Mouse (Mus musculus) thymus, postnatal 0 days (tissue): ENCODE data around the gene Jchain. TPM values are rescaled to one million over a fixed set of nuclear protein-coding genes. Genes with fewer than 3 reads are reported as not detected.

Experiments
- DNase-seq: peaks from one replicate; pipeline ENCODE4 v3.0.0-alpha.2; 2015; ENCODE audit warnings: low spot score
- polyA plus RNA-seq: library from polyadenylated mRNA; unstranded; fragments of >200 nt; fragmentation: Nextera tagmentation; extraction: Ambion mirVana; gene quantifications from 2 replicates; pipeline ENCODE4 v1.2.1, GENCODE M21; 2015

Jchain gene
- polyA plus RNA-seq, 1 experiment from 2014 or later: 0.42 TPM

- DNase-seq: no peak
These were observed 3.2 kb upstream of the Jchain start for GRCm38 (mm10) chr5:88530908-88531307.

GRCm38 (mm10) chr5:88519232-88519631 is 8.5 kb downstream of the Jchain start:
- peak; percentile 57 for DNase-seq

- no peak for DNase-seq
These were observed 18.7 kb downstream of the Jchain start for GRCm38 (mm10) chr5:88508990-88509389.

GRCm38 (mm10) chr5:88508555-88508954 is 19.1 kb downstream of the Jchain start:
- DNase-seq: no peak

- peak; percentile 67 for DNase-seq
These were observed 27.9 kb downstream of the Jchain start for GRCm38 (mm10) chr5:88499781-88500180.

- DNase-seq: no peak
These were observed 36.6 kb downstream of the Jchain start for GRCm38 (mm10) chr5:88491111-88491510.

- DNase-seq: no peak
These were observed 38.7 kb downstream of the Jchain start for GRCm38 (mm10) chr5:88489004-88489403.

- no peak for DNase-seq
These were observed 40.0 kb downstream of the Jchain start, which contains the start of gene Enam for GRCm38 (mm10) chr5:88487675-88488074. Enam (plus strand) TSS chr5:88487975.

Other genes with a start within 250 kb of the Jchain start
- not detected in 2 replicates for gene Prol1, start 210.6 kb downstream of the Jchain start, polyA plus RNA-seq
- 0.27 and 0.58 TPM in 2 replicates for gene Amtn, start 151.8 kb downstream of the Jchain start, polyA plus RNA-seq
- gene Ambn, start 71.9 kb downstream of the Jchain start, polyA plus RNA-seq: 0.17 TPM in 1 of 2 replicates, not detected in the other
- 0.05 and 0.07 TPM in 2 replicates for gene Enam, start 39.9 kb downstream of the Jchain start, polyA plus RNA-seq
- gene Utp3, start 26.6 kb upstream of the Jchain start, polyA plus RNA-seq: 76.9 and 85.8 TPM in 2 replicates
- 6.7 and 8.4 TPM in 2 replicates for gene Rufy3, start 37.1 kb upstream of the Jchain start, polyA plus RNA-seq
- gene Grsf1, start 148.3 kb upstream of the Jchain start, polyA plus RNA-seq: 43.5 and 46.0 TPM in 2 replicates
- gene Mob1b, start 193.0 kb upstream of the Jchain start, polyA plus RNA-seq: 9.4 and 10.2 TPM in 2 replicates
- gene Dck, start 237.1 kb upstream of the Jchain start, polyA plus RNA-seq: 279 and 282 TPM in 2 replicates